Mouse (Mus musculus): ENCODE measurements around the gene Ifi206. TPM values are rescaled to one million over a fixed set of nuclear protein-coding genes. Genes with fewer than 3 reads are reported as not detected.

The Ifi206 gene
- polyA plus RNA-seq (2012; rRNA removed): 0.69 and 0.85 TPM in 2 replicates

DNA sequence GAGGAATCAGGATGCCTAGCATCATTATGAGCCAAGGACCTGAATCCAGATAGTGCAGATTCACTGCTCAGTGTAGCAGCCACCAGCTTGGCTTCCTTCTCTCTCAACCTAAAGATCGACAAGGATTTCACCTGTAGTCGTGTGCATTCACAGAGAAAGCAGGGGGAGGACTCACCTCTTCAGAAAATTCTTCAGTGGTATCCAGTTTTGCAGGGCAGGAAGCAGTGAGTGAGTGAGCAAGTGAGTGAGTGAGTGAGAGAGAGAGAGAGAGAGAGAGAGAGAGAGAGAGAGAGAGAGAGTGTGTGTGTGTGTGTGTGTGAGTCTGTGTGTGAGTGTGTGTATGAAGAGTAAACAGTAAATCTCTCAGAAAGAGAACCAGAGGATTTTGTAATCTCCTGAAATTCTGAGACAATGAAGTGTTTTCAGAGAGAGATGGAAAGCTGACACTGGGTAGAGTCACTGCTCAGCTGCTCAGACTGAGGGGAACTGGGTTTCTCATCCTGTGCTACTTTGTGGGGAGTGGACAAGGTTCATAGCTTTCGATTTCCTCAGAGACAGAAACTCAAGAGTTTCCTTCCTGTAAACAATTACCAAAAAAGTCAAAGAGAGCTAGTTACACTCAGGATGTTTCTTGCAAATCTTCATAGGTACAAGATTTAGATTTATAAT is at the start of gene Ifi206:
TSS of gene Ifi206 (minus strand) at position 230 of the 669 bp plus-strand sequence.

DNA sequence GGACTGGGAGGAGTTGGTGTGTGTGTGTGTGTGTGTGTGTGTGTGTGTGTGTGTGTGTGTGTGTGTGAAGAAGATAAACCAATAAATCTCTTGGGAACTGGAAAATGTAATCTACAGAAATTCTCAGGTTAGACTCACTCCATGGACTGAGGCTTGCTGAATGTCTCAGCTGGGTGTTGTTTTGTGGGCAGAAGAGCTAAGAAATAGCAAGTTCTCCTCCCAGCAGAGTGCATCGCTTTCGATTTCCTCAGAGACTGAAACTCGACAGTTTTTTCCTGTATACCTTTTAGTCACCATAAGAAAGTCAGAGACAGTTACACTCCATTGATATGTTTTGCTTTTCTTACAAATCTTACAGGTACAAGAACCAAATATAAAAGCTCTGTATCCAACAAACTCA is 45.0 kb upstream of the Ifi206 start, which contains the start of gene Ifi214:
TSS of gene Ifi214 (minus strand) at position 167 of the 400 bp plus-strand sequence.

Other genes starting within 250 kb of the Ifi206 start
- gene Olfr418, start 225.0 kb downstream of the Ifi206 start, polyA plus RNA-seq (2012; rRNA removed): not detected in 2 replicates
- gene Mptx2, start 213.3 kb downstream of the Ifi206 start, polyA plus RNA-seq (2012; rRNA removed): not detected in 2 replicates
- 10.6 and 11.5 TPM in 2 replicates for gene Ackr1, start 157.3 kb downstream of the Ifi206 start, polyA plus RNA-seq (2012; rRNA removed)
- 0.44 and 0.82 TPM in 2 replicates for gene Aim2, start 140.2 kb downstream of the Ifi206 start, polyA plus RNA-seq (2012; rRNA removed)
- gene Cadm3, start 123.3 kb downstream of the Ifi206 start, polyA plus RNA-seq (2012; rRNA removed): 6.8 and 9.4 TPM in 2 replicates
- 0.05 TPM in 1 of 2 replicates, not detected in the other for gene Ifi214, start 44.9 kb upstream of the Ifi206 start, polyA plus RNA-seq (2012; rRNA removed)
- gene Ifi213, start 108.2 kb upstream of the Ifi206 start, polyA plus RNA-seq (2012; rRNA removed): 1.2 TPM in 2 replicates
- gene Ifi209, start 139.9 kb upstream of the Ifi206 start, polyA plus RNA-seq (2012; rRNA removed): 0.05 TPM in 2 replicates
- 0.32 and 1.1 TPM in 2 replicates for gene Ifi208, start 182.6 kb upstream of the Ifi206 start, polyA plus RNA-seq (2012; rRNA removed)